Mouse (Mus musculus) retina, postnatal 1 day (tissue): ENCODE measurements around the gene Gm6217.
A peak's percentile ranks its signal among the peaks of the same experiment; 100 is the strongest.
"Not testable (repeated sequence)": the region's sequence is repeated elsewhere in the genome, so short reads cannot be mapped to it uniquely, and the experiment has no call there.

Experiments
- DNase-seq: peaks from one replicate; pipeline ENCODE4 v3.0.0-alpha.2; 2012

Gene Gm6217

DNA sequence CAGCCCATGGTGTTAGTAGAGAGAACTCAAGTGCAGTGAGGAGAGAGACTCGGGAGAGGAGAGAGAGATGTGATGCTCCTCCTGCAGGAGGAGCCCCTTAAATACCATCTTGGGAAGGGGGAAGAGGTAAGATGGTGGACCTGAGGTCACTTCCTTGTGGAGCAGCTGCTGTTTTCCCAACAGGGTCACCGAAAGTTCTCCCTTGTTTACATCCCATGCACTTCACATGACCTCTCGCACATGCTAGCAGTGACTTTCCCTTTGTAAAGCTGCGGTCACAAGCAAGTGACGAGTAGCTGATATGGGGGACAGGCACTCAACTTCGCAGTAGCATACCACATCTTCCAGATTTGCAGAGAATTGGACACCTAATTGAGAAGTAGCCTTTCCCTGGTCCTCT lies at the start of gene Gm6217:
Gene Gm6217 (minus strand): TSS at position 74 of the 400 bp plus-strand sequence.
- DNase-seq = not testable (repeated sequence)

DNA sequence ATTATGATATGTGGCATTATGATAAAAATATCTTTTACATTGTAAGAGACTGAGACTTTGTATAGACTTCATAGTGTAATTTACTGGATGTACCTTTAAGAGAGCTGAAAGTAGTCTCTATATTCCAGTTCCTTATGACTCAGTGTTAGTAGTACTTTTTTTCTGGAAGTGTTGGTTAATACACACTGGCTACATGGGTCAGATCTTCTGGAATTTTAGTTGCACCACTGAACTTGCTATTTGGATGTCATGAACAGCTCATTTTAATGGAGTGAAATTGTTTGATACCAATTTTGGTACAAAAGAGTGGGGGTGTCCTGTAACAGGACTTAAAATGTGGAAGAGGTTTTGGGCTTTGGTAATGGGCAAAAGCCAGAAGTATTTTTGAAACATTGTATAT lies 46.6 kb upstream of the Gm6217 start:
- no peak for DNase-seq

DNA sequence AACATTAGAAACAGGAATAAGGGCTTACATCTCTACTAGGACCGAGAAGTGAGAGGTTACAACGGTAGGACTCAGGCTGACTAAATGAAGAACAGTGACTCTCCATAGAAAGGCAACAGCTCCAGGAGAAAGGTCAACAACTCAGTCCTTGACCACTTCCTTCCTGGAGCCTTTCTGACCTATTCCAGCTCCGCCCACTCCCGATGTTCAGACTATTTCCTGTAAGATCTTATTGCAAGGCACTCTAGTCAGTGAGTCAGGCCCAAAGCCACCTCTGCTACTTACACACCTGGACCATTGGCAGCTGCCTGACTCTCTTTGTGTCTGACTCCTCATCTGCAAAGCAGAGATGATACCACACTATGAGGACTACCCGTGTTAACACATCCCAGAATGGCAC lies 44.6 kb upstream of the Gm6217 start:
- no peak for DNase-seq

DNA sequence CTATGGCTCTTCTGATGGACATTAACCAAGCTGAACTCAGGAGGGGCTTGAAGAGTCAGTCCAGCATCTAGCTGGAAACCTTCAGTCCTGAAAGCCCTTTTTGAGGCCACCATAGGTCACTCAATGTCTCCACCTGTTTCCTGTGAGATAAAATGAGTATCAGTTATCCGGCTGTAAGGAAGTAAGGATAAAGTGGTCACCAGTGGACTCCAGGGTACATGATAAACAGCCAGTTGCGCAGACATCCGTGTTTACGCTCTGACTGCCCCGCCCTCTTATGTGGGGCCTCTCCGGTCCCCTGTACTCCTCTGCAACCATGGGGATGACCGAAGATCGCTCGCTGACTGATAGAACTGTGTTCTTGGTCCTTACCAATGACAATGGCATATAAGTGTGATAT lies 43.1 kb upstream of the Gm6217 start:
- no peak for DNase-seq

DNA sequence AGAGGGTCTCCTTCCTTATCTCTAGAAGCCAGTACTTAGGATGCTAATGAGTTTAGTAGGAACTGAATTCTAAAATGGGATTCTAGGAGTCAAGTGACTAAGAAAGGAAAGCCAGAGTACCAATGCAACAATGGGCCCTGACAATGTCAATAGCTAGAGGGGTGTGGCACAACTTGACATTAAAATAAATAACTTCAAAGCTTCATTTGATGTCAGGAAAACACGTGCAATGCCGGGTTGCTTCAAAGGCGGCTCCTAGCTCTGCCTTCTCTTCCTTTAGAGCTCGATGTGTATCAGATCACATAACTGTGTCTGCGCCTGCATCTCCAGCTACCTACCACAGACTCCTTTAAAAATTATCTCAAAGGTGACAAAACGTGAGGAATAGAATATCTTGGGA lies 42.7 kb upstream of the Gm6217 start:
- DNase-seq = no peak

DNA sequence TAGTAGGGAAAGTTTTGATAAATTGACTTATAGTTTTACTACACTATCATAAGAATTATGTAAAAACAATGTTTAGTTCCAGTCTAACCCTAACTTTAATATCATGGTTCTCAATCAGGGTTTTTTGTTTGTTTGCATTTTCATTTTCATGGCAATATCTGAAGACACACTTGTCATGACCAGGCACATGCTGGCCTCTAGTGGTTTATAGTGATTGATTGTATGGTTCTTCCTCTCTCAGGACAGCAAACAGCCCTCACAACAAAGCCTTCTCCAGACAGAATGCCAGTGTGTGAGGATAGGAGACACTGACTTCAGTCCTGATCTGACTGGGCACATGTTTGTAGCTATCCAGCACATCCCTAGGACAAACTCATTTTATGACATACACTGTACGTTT lies 42.0 kb upstream of the Gm6217 start:
- no peak for DNase-seq

DNA sequence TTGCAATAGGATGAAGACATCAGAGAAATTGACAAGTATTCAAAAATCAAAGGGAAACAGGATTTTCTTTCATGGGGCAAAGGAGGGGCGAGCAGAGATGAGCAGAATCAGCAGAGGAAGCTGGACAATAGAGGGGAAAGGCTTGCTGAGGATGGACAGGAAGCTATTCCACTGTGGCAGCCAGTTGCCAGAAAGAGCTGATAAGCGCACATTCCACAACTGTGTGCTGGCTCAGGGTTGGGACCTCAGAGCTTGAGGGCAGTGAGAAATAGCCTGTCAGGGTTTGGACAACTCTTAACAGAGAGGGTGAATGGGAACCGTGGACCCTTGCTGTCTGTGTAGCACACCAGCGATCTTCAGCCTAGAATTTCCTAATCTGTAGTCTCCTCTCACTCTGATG lies 40.8 kb upstream of the Gm6217 start:
- DNase-seq = no peak

DNA sequence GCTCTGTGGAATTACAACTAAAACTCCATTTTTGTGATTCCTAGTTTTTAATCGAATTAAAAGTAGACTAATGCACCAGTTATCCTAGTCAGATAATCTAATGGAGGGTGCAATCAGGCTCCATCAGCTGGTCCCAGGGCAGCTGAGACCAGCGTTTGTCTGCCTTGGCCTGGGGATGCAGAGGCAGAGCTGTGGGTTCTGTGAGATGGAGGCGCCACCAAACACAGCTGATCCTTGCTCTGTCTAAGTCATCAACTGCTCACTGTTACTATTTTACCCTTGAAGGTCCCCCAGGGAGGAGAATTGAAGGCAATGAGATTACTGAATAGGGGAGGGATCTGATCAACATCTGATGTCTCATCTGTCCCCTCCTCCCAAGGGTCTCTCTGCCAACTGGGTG lies 35.2 kb upstream of the Gm6217 start:
- no peak for DNase-seq

DNA sequence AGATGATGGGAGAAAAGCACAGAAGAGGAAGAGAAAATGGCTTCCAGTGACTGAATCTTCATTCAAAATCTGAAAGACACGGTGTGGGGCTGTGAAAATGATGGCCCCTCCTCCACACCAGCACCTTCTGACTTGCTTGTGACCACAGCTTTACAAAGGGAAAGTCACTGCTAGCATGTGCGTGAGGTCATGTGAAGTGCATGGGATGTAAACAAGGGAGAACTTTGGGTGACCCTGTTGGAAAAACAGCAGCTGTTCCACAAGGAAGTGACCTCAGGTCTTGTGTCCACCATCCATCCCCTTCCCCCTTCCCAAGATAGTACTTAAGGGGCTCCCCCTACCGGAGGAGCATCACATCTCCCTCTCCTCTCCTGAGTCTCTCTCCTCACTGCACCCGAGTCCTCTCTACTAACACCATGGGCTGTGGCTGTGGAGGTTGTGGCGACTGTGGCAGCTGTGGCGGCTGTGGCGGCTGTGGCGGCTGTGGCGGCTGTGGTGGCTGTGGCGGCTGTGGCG lies 28.7 kb upstream of the Gm6217 start, which contains the start of gene Gm47955:
Gene Gm47955 (plus strand): TSS at position 417 of the 516 bp plus-strand sequence.
- no peak for DNase-seq

DNA sequence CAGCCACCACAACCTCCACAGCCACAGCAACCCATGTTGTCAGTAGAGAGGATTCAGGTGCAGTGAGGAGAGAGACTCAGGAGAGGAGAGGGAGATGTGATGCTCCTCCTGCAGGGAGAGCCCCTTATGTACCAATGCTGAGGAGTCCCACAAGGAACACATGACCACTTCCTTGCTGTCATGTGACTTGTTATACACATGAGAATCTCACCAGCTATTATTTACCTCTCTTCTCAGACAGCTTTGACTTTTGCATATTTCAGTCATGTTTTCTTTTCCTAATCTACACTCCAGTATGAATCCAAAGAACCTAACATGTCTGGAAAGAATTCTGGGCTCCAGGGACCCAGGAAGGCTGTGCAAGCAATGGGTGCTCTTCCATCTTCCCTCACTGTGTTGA lies 24.7 kb upstream of the Gm6217 start, which contains the start of gene Gm7544:
Gene Gm7544 (minus strand): TSS at position 101 of the 400 bp plus-strand sequence.
- not testable (repeated sequence) for DNase-seq

DNA sequence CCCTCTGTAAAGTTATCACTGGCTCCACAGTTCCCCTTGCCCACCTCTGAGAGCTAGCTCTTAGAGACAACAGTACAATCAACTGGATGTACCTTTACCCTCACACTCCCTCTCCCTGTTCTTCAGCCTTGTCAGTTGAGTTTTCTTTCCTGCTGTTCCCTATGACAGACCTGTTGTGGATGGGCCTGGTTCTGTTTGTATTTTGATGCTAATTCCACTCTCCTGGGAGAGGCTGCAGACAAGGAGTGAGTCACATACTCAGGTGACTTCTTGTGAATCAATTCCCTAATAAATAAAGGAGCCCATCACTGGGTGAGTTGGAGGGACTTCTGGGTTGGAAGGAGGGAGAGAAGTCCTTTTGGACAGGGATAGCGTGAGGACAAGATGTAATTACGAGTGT lies 17.4 kb upstream of the Gm6217 start:
- DNase-seq = no peak

DNA sequence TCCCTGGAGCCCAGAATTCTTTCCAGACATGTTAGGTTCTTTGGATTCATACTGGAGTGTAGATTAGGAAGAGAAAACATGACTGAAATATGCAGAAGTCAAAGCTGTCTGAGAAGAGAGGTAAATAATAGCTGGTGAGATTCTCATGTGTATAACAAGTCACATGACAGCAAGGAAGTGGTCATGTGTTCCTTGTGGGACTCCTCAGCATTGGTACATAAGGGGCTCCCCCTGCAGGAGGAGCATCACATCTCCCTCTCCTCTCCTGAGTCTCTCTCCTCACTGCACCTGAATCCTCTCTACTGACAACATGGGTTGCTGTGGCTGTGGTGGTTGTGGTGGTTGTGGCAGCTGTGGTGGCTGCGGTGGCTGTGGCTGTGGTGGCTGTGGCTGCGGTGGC lies 14.8 kb upstream of the Gm6217 start:
- not testable (repeated sequence) for DNase-seq

DNA sequence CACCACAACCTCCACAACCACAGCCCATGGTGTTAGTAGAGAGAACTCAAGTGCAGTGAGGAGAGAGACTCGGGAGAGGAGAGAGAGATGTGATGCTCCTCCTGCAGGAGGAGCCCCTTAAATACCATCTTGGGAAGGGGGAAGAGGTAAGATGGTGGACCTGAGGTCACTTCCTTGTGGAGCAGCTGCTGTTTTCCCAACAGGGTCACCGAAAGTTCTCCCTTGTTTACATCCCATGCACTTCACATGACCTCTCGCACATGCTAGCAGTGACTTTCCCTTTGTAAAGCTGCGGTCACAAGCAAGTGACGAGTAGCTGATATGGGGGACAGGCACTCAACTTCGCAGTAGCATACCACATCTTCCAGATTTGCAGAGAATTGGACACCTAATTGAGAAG lies 12.1 kb upstream of the Gm6217 start, which contains the start of gene A030003K21Rik:
Gene A030003K21Rik (minus strand): TSS at position 94 of the 400 bp plus-strand sequence.
- DNase-seq = not testable (repeated sequence)

DNA sequence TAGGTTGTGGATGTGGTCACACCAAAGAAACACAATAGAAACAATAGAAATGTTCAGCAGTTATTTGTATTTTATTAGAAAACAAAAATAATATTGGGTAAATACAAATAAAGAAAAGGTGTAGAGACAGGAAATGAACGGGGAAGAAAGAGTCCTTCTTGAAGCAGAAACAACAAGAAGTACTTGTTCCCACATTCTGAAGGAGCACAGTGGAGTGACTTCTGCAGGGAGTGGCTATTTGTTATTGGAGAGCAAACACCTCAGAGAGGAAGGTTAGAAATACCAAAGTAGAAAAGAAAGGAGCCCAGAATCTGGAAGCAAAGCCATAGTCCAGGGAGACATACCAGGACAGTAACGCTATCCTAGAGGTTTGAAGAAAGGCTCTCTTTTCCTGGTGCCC lies 11.3 kb upstream of the Gm6217 start:
- DNase-seq = not testable (repeated sequence)

DNA sequence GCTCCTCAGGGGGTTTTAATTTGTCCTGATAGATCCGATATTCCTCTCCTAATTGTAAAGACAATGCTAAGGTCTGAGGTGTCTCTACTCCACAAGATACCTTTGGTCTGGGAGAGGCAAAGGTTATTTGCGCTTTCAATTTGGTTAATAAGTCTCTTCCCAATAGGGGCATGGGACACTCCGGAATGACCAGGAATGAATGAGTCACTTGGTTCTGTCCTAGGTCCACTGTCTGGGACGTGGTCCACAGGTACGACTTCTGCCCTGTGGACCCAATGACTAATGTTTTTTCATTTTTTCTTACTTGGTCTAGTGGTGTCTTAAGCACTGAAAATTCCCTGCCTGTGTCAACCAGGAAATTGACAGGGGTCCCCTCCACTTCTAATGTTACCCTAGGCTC lies 7.5 kb upstream of the Gm6217 start:
- DNase-seq = no peak

DNA sequence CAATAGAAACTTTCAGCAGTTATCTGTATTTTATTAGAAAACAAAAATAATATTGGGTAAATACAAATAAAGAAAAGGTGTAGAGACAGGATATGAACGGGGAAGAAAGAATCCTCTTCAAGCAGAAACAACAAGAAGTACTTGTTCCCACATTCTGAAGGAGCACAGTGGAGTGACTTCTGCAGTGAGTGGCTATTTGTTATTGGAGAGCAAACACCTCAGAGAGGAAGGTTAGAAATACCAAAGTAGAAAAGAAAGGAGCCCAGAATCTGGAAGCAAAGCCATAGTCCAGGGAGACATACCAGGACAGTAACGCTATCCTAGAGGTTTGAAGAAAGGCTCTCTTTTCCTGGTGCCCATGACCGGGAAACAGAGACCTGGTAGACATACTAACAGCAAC lies 641 bp downstream of the Gm6217 start:
- DNase-seq = not testable (repeated sequence)

DNA sequence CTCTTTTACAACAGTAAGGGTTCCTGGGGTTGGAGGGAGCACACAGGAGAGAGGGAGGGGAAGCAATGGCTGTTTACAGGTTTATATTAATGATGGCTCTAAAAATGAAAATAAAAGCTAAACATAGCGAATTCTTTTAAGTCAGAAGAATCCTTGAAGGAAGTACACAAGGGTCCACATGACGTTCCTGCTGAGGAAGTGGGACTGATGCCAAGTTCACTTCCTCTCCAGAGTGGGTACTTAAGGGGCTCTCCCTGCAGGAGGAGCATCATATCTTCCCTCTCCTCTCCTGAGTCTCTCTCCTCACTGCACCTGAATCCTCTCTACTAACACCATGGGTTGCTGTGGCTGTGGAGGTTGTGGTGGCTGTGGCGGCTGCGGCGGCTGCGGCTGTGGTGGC lies 6.5 kb downstream of the Gm6217 start, which contains the start of gene A030014E15Rik:
Gene A030014E15Rik (plus strand): TSS at position 268 of the 400 bp plus-strand sequence.
- DNase-seq = no peak

DNA sequence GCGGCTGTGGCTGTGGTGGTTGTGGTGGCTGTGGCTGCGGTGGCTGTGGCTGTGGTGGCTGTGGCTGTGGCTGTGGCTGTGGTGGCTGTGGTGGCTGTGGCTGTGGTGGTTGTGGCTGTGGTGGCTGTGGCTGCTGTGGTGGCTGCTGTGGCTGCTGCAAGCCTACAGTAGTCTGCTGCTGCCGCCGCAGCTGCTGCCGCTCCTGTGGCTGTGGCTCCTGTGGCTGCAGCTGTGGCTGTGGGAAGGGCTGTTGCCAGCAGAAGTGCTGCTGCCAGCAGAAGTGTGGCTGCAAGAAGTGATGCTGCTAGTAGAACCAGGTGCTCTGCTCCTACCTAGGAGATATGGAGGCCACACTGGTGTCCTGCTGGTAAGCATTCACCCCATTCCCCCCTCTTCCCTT lies 17.8 kb downstream of the Gm6217 start:
- not testable (repeated sequence) for DNase-seq

DNA sequence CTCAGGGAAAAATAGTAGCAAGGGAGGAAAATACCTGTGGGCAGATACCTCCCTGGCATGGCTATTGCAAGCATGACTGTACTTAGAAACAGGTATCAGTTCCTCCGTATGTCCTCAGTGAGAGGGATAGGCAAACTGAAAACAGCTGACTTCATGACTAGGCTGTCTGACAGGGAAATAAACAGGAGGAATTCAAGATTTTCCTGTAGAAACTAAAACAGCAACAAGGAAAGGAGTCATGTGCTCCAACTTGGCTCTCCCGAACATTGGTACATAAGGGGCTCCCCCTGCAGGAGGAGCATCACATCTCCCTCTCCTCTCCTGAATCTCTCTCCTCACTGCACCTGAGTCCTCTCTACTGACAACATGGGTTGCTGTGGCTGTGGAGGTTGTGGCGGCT lies 18.2 kb downstream of the Gm6217 start, which contains the start of gene A030005L19Rik:
Gene A030005L19Rik (plus strand): TSS at position 301 of the 400 bp plus-strand sequence.
- no peak for DNase-seq

DNA sequence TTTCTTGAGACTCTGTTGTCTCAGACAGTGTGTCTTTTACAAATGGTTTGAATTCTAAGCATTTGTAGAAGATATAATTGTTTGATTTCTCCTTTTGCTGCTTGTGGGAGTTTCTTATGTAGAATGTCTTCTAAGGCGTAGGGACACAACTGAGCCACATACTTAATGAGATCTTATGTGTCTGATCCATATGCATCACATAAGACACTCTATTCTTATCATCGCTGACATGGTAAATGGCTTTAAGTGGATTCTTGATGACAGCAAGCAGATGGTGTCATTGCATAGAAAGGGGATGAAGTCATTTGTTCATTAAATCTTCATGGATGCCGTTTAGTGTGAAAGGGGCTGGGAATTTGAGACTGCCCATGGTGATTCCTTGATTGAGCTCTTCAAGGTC lies 25.3 kb downstream of the Gm6217 start:
- peak; percentile 14 for DNase-seq

DNA sequence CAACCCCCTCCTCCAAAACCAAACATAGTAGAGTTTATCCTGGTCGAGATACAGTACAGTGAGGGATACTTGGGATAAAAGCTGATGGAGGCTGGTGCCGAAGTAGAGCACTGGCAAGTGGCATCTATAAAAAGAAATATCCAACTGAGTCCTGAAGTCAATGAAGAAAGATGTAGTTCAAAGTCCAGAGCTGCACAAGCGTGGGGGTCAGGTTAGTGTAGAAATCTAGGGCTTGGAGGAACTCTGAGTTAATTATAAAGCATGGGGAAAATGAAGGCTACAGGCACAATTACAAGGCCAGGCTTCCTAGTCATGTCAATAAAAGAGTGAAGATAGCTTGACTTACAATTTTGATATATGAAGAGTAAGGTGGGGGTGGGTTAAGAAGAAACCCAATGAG lies 30.0 kb downstream of the Gm6217 start:
- no peak for DNase-seq

DNA sequence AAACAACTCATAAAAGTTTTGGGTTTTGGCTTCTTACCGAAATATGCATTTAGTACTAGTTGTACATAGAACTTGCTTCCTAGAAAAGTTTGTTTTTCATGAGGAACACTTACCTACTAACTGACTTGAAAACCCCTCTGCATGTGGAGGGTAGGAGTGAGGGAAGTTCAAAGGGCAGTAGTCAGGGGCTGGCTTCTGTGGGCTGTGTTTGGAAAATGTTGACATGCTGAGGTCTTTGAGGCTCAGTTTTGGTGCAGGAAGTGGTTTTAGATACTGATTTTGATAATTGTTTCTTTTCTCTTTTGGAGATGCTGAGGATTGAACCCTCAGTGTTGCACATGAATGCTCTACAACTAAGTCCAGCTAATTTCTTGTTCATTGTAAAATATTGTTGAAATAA lies 30.6 kb downstream of the Gm6217 start:
- DNase-seq = no peak

DNA sequence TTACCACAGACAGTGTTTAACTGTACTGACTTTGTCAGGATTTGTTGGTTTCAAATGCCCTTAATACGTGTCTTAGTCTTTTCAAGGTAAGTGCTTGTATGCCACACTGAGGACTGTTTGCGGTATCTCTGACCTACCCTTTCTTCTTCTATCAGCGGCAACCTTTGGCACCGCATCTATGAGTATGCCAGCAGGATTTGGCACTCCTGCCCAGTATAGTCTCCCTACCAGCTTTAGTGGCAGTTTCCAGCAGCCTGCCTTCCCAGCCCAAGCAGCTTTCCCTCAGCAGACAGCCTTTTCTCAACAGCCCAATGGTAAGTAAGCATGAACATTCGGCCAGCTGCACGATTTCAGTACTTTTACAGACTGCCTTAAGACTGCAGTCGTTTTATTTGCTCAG lies 37.9 kb downstream of the Gm6217 start:
- DNase-seq = no peak
